Mouse (Mus musculus): ENCODE results near the gene 4930470P17Rik.

The 4930470P17Rik gene

GRCm38 (mm10) chr2:170577502-170577901, 24.3 kb downstream of the 4930470P17Rik start:
- no peak for DNase-seq

- DNase-seq, result no peak
These were observed 25.7 kb downstream of the 4930470P17Rik start for GRCm38 (mm10) chr2:170576077-170576476.

GRCm38 (mm10) chr2:170564995-170565394, 36.8 kb downstream of the 4930470P17Rik start:
- DNase-seq, result no peak

- DNase-seq, result no peak
These were observed 37.6 kb downstream of the 4930470P17Rik start for GRCm38 (mm10) chr2:170563956-170564855.

- DNase-seq, result no peak
These were observed 49.7 kb downstream of the 4930470P17Rik start for GRCm38 (mm10) chr2:170552088-170552487.

GRCm38 (mm10) chr2:170550240-170550639, 51.6 kb downstream of the 4930470P17Rik start:
- no peak for DNase-seq

- no peak for DNase-seq
These were observed 52.7 kb downstream of the 4930470P17Rik start for GRCm38 (mm10) chr2:170549146-170549545.

- DNase-seq, result no peak
These were observed 53.8 kb downstream of the 4930470P17Rik start for GRCm38 (mm10) chr2:170548046-170548445.

GRCm38 (mm10) chr2:170547526-170547925, 54.3 kb downstream of the 4930470P17Rik start:
- DNase-seq, result no peak

- no peak for DNase-seq
These were observed 56.1 kb downstream of the 4930470P17Rik start for GRCm38 (mm10) chr2:170545745-170546144.

GRCm38 (mm10) chr2:170544950-170545349, 56.9 kb downstream of the 4930470P17Rik start:
- DNase-seq, result no peak

GRCm38 (mm10) chr2:170544159-170544558, 57.7 kb downstream of the 4930470P17Rik start:
- no peak for DNase-seq

- no peak for DNase-seq
These were observed 58.2 kb downstream of the 4930470P17Rik start for GRCm38 (mm10) chr2:170543625-170544024.

- no peak for DNase-seq
These were observed 62.6 kb downstream of the 4930470P17Rik start for GRCm38 (mm10) chr2:170539211-170539610.

- DNase-seq, result no peak
These were observed 66.0 kb downstream of the 4930470P17Rik start for GRCm38 (mm10) chr2:170535841-170536240.

- no peak for DNase-seq
These were observed 67.0 kb downstream of the 4930470P17Rik start for GRCm38 (mm10) chr2:170534803-170535174.

- DNase-seq, result no peak
These were observed 67.6 kb downstream of the 4930470P17Rik start for GRCm38 (mm10) chr2:170534116-170534802.

- no peak for DNase-seq
These were observed 71.6 kb downstream of the 4930470P17Rik start for GRCm38 (mm10) chr2:170530256-170530655.

- DNase-seq, result no peak
These were observed 72.1 kb downstream of the 4930470P17Rik start for GRCm38 (mm10) chr2:170529766-170530165.
